Mouse (Mus musculus) regulatory T cell (primary cell): Measurements from ENCODE around the gene Wbp4.

ENCODE experiments used
- in situ Hi-C: fragments of 300-600 bp; cut with MboI, MseI; formaldehyde crosslinking; loops from one replicate; pipeline ENCODE4 v1.15.1; 2025; ENCODE audit warnings: high pct_unique_total_duplicates

The Wbp4 gene

GRCm38 (mm10) chr14:79481339-79482151 lies at the start of gene Wbp4:
Gene Wbp4, minus strand, starts transcription at chr14:79481520.
- in situ Hi-C loops: loop anchor here (25.0 kb wide), 1 partner anchor 1169 kb away; the partner anchor contains the start of gene Tnfsf11

DNA sequence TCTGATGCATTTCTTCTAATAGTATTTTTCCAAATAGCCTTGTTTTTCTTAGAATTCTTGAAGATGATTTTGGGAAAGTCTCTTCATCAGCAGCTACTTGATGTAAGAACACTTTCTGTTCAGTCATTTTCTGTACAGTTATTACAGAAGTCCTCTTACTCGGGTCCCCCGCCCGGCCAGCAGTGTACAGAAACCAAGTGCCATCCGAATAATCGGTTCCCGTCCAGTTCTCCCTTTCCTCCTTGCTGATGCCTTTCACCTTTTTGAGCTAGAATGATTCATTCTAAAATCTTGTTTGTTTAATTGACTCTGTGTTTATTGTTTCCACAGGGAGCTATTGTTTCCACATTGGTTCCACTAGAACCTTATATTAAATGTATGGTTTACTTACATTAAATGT lies 49.4 kb upstream of the Wbp4 start:
- in situ Hi-C loops: no loop called here

GRCm38 (mm10) chr14:79529581-79530554 lies 48.5 kb upstream of the Wbp4 start:
- in situ Hi-C loops: loop anchor here (10.0 kb wide), 1 partner anchor 55 kb away; the partner anchor contains the start of gene Sugt1

DNA sequence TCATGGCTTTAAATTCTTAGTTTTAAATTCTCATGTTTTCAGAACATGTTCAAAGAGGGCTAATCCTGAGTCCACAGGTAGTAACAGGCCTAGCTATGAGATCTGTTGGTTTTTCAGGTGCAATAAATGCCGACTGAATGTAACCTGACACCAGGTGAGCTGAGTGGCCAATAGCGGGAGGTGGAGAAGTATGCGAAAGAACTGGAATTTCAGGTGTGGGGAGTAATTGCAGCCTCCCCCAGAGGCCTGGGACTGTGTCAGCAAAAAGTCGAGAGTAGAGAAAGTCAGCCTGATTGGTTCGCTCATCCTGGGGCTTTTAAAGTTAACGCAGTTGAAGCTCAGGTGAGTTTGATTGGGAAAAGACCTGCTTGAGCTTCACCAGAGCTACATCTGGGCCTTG lies 46.4 kb upstream of the Wbp4 start:
- in situ Hi-C loops: loop anchor here (10.0 kb wide), 1 partner anchor 57 kb away; the partner anchor contains the start of gene Sugt1

- in situ Hi-C loops: loop anchor here (10.0 kb wide), 1 partner anchor 59 kb away; the partner anchor contains the start of gene Sugt1
Observed at GRCm38 (mm10) chr14:79526106-79526505, 44.8 kb upstream of the Wbp4 start.

DNA sequence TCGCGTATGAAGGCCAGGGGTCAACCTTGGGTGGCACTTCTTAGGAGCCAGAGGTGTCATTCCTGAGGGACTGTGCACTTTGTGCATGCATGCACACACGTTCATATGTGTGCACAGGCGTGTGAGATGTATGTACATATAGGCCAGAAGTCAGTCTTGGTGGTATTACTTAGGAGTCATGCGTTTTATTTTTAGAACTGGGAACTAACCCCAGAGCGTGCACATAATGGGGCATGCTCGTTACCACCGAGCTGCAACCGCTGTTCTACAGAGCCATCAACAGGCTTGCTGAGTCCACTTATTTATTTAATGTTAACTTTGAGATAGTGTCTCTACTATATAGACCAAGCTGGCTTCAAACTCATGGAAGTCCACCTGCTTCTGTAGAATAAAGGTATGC lies 41.1 kb upstream of the Wbp4 start:
- in situ Hi-C loops: loop anchor here (10.0 kb wide), 1 partner anchor 62 kb away; the partner anchor contains the start of gene Sugt1

GRCm38 (mm10) chr14:79521471-79522117 lies 40.3 kb upstream of the Wbp4 start:
- in situ Hi-C loops: loop anchor here (10.0 kb wide), 1 partner anchor 63 kb away; the partner anchor contains the start of gene Sugt1

- in situ Hi-C loops: loop anchor here (10.0 kb wide), 1 partner anchor 64 kb away; the partner anchor contains the start of gene Sugt1
Observed at GRCm38 (mm10) chr14:79521056-79521455, 39.7 kb upstream of the Wbp4 start.

DNA sequence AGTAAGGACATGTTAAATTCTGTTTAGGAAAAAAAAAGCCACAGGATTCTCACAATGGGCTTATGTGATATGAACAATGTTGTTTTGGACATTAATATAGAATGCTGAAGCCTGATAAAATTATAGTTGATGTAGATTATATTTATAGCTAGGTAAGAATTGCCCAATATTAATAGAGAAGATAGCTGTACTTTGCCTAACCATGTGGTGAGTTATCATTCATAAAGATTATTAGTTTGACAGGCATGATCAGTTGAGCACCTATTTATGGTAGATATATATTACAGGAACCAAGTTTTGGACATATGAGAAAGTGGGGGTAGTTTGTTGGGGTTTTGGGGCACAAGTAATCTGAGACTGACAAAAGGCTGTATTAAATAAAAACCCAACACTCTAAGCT lies 39.3 kb upstream of the Wbp4 start:
- in situ Hi-C loops: loop anchor here (10.0 kb wide), 1 partner anchor 64 kb away; the partner anchor contains the start of gene Sugt1

- in situ Hi-C loops: no loop called here
Observed at GRCm38 (mm10) chr14:79519663-79519975, 38.3 kb upstream of the Wbp4 start.

GRCm38 (mm10) chr14:79518761-79519662 lies 37.7 kb upstream of the Wbp4 start:
- in situ Hi-C loops: no loop called here

DNA sequence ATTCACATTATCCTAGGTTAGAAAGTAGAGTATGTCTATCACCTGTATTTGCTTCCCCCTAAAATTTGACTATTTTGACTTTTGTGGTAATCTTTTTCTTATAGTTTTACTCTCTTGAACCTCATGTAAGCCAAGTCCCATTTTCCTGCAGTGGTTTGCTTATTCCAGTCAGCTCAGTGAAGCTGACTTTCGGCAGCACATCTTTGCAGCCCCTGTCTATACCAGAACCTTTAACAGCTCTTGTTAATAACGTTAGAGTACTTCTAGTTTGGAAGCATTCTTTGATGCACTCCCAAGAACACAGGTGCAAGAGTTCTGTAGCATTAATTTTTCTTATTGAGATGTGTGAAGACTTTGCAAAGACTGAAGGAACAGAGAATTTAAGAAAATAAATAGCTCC lies 36.8 kb upstream of the Wbp4 start:
- in situ Hi-C loops: no loop called here

DNA sequence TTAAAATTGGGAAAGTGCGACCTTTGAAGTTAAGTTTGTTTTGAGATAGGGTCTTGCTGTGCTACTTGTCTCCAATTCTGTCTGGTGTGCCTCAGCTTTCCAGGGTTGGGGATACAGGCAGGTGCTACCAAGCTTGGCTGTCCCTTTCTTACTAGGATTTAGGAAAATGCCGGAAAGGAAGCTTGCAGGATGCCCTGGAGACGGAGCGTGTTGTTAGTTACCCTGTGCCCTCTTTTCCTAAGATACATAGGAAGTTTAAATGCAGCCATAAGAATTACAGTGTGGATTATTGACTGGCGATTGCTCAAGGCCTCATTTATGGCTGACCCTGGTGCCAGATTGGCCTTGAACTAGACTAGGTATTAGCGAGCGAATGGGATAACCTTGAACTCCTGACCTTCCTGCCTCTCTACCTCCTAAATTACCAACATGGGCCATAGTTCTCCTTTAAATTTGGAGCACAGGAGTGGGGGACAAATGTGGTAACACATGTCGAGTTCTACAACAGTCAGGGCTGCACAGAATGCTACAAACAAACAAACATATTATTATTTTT lies 35.9 kb upstream of the Wbp4 start:
- in situ Hi-C loops: no loop called here

- in situ Hi-C loops: no loop called here
Observed at GRCm38 (mm10) chr14:79516751-79517150, 35.4 kb upstream of the Wbp4 start.

- in situ Hi-C loops: no loop called here
Observed at GRCm38 (mm10) chr14:79516243-79516610, 34.9 kb upstream of the Wbp4 start.

DNA sequence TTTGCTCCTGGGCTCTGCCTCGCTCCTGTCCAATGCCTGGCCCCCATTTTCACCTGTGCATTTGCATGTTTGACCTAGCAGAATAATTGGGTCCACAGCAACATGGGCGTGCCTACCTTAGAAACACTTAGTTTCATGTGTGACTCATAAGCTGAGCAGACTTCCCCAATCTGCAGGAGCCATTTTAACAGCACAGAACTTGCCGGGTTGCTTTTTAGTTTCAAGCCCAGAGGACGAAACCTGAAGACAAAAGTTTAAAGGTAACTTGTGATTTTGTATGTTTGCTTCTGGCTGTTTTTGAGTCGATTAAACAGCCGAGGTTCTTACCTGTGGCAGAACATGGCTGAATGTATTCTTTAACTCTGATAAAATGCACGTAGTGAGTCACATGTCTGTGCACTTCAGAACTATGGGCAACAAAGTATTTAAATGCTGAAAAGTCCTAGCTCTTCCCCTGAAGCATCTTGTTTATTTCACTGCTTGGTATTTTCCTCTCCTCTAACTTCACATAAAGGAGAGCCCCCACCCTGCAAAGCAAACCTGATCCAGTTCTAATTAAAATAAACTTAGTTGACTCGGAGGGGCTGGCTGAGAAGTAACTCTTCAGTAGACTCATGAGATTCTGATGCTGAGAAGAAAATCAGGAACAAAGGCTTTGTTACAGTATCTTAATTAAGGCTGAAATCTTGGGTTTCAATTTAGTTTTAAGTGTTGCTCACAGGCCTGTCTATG lies 34.4 kb upstream of the Wbp4 start:
- in situ Hi-C loops: no loop called here

DNA sequence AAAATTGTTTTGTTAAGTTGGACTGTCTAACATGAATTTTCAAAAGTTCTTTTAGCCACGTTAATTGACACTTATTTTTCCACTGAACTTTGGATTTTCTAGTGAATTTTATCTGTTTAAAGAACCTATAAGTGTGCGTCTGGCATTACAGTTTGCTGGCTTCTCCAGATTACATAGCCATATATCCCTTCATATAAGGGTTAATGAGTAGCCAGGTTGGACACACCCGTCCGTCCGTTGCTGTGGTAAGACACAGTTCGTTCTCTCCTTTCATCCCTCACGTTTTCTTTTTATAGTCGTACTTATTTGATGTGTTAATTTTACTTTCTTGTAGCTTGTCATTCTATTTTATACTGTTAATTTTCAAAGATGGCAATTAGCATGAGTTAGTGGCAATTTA lies 33.8 kb upstream of the Wbp4 start:
- in situ Hi-C loops: no loop called here

DNA sequence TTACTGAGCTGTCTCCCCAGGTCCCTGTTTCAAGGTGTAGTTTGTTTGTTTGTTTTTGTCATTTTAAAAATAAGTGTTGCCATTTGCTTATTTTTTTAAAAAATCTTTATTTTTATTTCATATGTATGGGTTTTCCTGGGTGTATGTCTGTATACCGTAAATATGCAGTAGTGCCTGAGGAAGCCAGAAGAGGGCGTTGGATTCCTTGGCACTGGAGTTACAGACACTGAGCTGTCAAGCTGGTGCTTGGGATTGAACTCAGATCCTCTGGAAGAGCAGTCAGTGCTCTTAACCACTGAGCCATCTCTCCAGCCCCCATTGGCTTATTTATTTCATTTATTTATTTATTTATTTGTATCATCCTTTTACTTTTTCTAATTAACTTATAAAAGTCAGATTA lies 32.6 kb upstream of the Wbp4 start:
- in situ Hi-C loops: no loop called here

DNA sequence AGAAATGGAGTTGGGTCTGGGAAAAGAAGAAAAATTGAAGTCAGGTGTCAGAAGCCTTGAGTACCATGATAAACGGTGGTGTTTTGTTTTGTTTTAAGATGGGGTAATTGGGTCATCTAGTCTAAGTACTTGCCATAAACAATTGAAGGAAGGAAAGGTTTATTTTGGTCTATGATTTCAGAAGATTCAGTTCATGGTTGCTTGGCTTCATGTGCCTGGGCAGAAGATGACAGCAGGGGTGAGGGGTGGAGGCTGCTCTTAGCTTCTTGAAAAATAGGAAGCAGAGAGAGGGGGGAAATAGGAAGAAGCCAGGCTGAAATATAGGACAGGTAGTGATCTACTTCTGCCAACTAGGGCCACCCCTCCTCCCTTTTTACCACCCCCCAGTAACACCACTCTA lies 30.2 kb upstream of the Wbp4 start:
- in situ Hi-C loops: no loop called here
